Mouse (Mus musculus) stomach, postnatal 0 days (tissue): ENCODE data around the gene Zfp462.

Experiments
- CTCF ChIP-seq: IDR thresholded peaks from 2 replicates; pipeline ENCODE4 v1.5.1; 2016; ENCODE audit warnings: antibody characterized with exemption, low read depth, mild to moderate bottlenecking, moderate library complexity
- EP300 ChIP-seq: optimal IDR thresholded peaks from 2 replicates; pipeline ENCODE3; 2016; ENCODE audit warnings: antibody characterized with exemption

DNA sequence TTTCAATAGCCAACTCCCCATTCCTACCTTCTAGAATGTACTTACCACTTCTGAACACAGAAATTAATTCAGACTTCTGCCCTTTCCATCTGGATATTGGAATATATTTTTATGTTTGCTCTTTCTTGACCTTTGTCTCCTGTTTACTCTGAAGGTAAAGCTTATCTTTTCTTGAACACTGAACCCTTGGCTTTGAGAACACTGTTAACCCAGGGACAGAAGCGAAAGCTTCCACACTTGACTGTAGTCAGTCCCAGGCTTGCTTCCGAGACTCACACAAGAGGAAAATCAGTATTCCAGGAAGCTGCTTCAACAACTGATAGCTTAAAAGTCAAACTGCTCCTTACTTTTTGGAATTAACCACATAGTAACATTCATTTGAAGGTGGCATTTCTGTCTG, 70.7 kb downstream of the Zfp462 start:
- TF ChIP-seq EP300 = no peak
- no peak for TF ChIP-seq CTCF
